Mouse (Mus musculus): ENCODE results near the gene Ptprm. TPM values are rescaled to one million over a fixed set of nuclear protein-coding genes. Genes with fewer than 3 reads are reported as not detected.

Gene Ptprm
- polyA plus RNA-seq, 1 experiment from 2014 or later = 35.9 TPM

DNA sequence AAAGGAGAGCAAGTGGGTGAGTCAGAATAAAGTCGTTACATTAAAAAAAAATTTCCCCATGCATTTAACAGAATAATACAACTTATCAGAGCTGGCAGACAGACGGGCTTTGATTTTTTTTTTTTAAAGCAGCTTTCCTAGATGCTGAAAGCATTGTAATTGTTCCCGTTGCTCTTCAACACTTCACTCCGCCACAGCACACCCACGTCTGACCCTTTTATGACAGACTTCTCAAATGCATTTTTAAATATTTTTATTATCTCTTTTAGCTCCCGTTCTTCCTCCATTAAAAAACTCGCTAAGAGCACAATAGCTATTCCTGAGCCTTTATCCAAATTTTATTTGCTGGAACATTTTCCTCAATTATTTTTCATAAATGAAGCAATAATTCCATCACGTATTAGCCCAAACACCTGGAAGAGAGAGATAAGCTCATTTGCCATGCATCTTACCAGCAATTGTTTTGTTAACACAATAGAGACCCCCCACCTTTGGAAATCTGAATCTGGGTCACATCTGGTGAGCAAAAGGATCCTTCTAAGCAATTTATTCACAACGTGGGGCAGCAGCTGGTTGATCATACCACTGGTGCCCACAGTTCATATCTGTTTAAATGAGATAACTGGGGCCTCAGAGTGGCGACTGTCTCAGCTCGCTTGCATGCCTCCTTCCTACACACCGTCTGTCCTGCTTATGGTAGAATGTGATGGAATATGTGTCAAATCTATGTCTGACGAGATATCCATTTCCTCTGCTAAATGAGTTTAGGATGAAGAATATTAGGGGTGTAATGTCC lies 463.0 kb downstream of the Ptprm start:
- H3K9me3 ChIP-seq (ENCODE audit: low read length) = no peaks in the 10 kb centered on the region
- no peak for ATAC-seq
- TF ChIP-seq EP300 (IDR thresholded peaks at IDR 0.05) = no peak
- no peak for TF ChIP-seq CTCF (IDR thresholded peaks at IDR 0.05)
- no peaks in the 10 kb centered on the region for H3K27me3 ChIP-seq (replicated peaks; ENCODE audit: insufficient read depth, low read length)
- no peaks in the 10 kb centered on the region for H3K36me3 ChIP-seq (ENCODE audit: insufficient read depth, low read length)
- 61% methylated on average over 13 of the region's 13 CpGs for WGBS
- H3K27ac ChIP-seq (ENCODE audit: low read length) = no peak overlapping the region
- no peak for DNase-seq (ENCODE audit: low spot score)
- H3K4me1 ChIP-seq (ENCODE audit: insufficient read depth, low read depth, low read length) = no peaks in the 10 kb centered on the region
- H3K4me3 ChIP-seq (ENCODE audit: low read depth, low read length) = no peak overlapping the region
- H3K9ac ChIP-seq (replicated peaks; ENCODE audit: low read depth) = no peak overlapping the region
- no peak overlapping the region for H3K4me2 ChIP-seq (replicated peaks; ENCODE audit: low read depth, low read length)

DNA sequence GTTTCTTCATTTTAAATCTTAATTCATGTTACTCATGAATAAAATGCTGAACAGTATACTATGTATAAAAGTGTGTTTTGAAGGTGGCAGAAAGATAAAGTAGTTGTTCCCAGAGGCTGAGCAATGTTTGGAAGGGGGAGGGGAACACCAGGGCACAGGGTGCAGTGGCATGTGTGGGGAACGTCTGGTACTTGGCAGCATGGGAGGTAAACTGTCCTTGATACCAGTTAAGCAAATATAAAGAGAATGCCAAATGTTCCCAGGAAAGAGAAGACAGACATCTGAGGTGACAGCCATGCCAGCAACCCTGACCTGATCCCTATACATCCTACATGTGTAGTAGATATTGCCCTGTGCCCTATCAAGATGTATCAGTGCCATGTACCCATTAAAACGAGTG lies 472.0 kb downstream of the Ptprm start:
- no peaks in the 10 kb centered on the region for H3K9me3 ChIP-seq (ENCODE audit: low read length)
- no peaks in the 10 kb centered on the region for H3K36me3 ChIP-seq (ENCODE audit: insufficient read depth, low read length)
- 47% methylated on average over 2 of the region's 2 CpGs for WGBS
- DNase-seq (ENCODE audit: low spot score) (no peak), ATAC-seq (no peak)
- H3K4me1 ChIP-seq (ENCODE audit: insufficient read depth, low read depth, low read length) = no peaks in the 10 kb centered on the region
- TF ChIP-seq CTCF (IDR thresholded peaks at IDR 0.05) (no peak), EP300 (IDR thresholded peaks at IDR 0.05) (no peak)
- H3K4me3 ChIP-seq (ENCODE audit: low read depth, low read length) = no peak overlapping the region
- no peak overlapping the region for H3K4me2 ChIP-seq (replicated peaks; ENCODE audit: low read depth, low read length)
- no peak overlapping the region for H3K27ac ChIP-seq (ENCODE audit: low read length)
- no peak overlapping the region for H3K9ac ChIP-seq (replicated peaks; ENCODE audit: low read depth)
- H3K27me3 ChIP-seq (replicated peaks; ENCODE audit: insufficient read depth, low read length) = no peaks in the 10 kb centered on the region

DNA sequence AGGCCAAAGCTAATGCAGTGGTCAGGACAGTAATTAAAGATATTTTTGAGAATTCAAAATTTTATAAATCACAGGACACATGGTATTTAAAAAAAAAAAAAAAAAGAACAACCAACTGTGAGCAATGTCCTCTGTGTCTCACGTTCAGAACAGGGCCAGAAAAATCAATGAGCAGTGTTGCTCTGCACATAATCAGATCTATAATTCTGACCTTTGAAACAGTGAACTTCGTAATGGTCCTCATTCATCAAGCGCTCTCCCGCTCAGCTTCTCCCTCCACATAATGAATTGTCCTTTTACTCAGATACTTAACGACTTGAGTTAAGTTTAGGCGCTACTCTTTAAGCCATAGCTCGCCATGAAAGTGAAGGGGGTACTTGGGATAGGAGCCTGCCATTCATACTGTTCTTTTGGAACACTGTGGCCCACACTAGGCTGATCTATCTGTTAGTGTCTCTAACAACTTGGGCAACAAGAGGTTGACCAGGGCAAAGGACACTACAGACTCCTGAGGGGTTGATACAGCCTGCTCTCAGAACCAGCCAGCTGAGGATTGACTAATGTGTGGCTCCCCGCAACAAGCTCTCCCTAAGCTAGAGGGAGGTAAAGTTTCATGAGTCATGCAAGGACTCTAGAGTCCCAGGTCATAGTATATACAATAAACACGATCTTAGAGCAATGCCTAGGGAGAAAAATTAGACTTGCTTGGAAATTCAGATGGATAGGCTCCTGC lies 473.1 kb downstream of the Ptprm start:
- H3K9ac ChIP-seq (replicated peaks; ENCODE audit: low read depth) = no peak overlapping the region
- no peak overlapping the region for H3K4me2 ChIP-seq (replicated peaks; ENCODE audit: low read depth, low read length)
- DNase-seq (ENCODE audit: low spot score) (no peak), ATAC-seq (no peak)
- no peaks in the 10 kb centered on the region for H3K27me3 ChIP-seq (replicated peaks; ENCODE audit: insufficient read depth, low read length)
- H3K4me3 ChIP-seq (ENCODE audit: low read depth, low read length) = no peak overlapping the region
- no peak overlapping the region for H3K27ac ChIP-seq (ENCODE audit: low read length)
- no peaks in the 10 kb centered on the region for H3K9me3 ChIP-seq (ENCODE audit: low read length)
- WGBS = 89% methylated on average over 9 of the region's 9 CpGs
- TF ChIP-seq CTCF (IDR thresholded peaks at IDR 0.05) (no peak), EP300 (IDR thresholded peaks at IDR 0.05) (no peak)
- no peaks in the 10 kb centered on the region for H3K4me1 ChIP-seq (ENCODE audit: insufficient read depth, low read depth, low read length)
- H3K36me3 ChIP-seq (ENCODE audit: insufficient read depth, low read length) = no peaks in the 10 kb centered on the region

DNA sequence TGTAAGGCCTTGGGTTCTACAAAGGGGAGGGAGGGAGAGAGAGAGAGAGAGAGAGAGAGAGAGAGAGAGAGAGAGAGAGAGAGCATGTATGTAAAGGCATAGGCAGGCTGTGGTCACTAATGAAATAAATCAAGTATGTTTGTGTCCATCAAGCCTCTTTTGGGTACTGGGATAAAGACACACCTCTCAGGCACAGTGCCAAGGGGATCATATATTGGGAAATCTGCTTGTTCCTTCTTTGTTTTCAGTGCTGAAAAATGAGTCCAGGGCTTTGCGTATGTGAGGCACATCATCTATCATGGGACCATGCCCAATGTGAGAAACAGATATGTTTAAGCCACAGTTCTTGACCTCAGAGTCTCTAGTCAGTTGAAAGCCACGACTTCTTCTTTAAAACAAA lies 475.1 kb downstream of the Ptprm start:
- no peak for TF ChIP-seq CTCF (IDR thresholded peaks at IDR 0.05)
- TF ChIP-seq EP300 (IDR thresholded peaks at IDR 0.05) = no peak

GRCm38 (mm10) chr17:66877582-66877981 lies 476.7 kb downstream of the Ptprm start:
- H3K9me3 ChIP-seq (ENCODE audit: low read length) = no peaks in the 10 kb centered on the region
- H3K4me3 ChIP-seq (ENCODE audit: low read depth, low read length) = no peak overlapping the region
- ATAC-seq = no peak
- H3K4me1 ChIP-seq (ENCODE audit: insufficient read depth, low read depth, low read length) = no peaks in the 10 kb centered on the region
- WGBS = 46% methylated on average over 6 of the region's 6 CpGs
- no peak overlapping the region for H3K9ac ChIP-seq (replicated peaks; ENCODE audit: low read depth)
- peak; percentile 20 for DNase-seq (ENCODE audit: low spot score)
- H3K27me3 ChIP-seq (replicated peaks; ENCODE audit: insufficient read depth, low read length) = no peaks in the 10 kb centered on the region
- no peaks in the 10 kb centered on the region for H3K36me3 ChIP-seq (ENCODE audit: insufficient read depth, low read length)
- no peak overlapping the region for H3K4me2 ChIP-seq (replicated peaks; ENCODE audit: low read depth, low read length)
- TF ChIP-seq CTCF (IDR thresholded peaks at IDR 0.05) (no peak), EP300 (IDR thresholded peaks at IDR 0.05) (no peak)
- H3K27ac ChIP-seq (ENCODE audit: low read length) = no peak overlapping the region

More for the DNA sequence above, 475.1 kb downstream of the Ptprm start:
- ATAC-seq (no peak), DNase-seq (ENCODE audit: low spot score) (no peak)
- no peaks in the 10 kb centered on the region for H3K4me1 ChIP-seq (ENCODE audit: insufficient read depth, low read depth, low read length)
- no peaks in the 10 kb centered on the region for H3K27me3 ChIP-seq (replicated peaks; ENCODE audit: insufficient read depth, low read length)
- no peak overlapping the region for H3K4me2 ChIP-seq (replicated peaks; ENCODE audit: low read depth, low read length)
- H3K9me3 ChIP-seq (ENCODE audit: low read length) = no peaks in the 10 kb centered on the region
- H3K27ac ChIP-seq (ENCODE audit: low read length) = no peak overlapping the region
- no peaks in the 10 kb centered on the region for H3K36me3 ChIP-seq (ENCODE audit: insufficient read depth, low read length)
- no peak overlapping the region for H3K9ac ChIP-seq (replicated peaks; ENCODE audit: low read depth)
- 64% methylated on average over 2 of the region's 2 CpGs for WGBS
- H3K4me3 ChIP-seq (ENCODE audit: low read depth, low read length) = no peak overlapping the region

GRCm38 (mm10) chr17:66874810-66875209 lies 479.4 kb downstream of the Ptprm start:
- Histone ChIP-seq H3K4me3 (ENCODE audit: low read depth, low read length) (no peak overlapping the region), H3K9me3 (ENCODE audit: low read length) (no peaks in the 10 kb centered on the region), H3K36me3 (ENCODE audit: insufficient read depth, low read length) (no peaks in the 10 kb centered on the region; the same call in 1 of the 2 replicates), H3K27me3 (replicated peaks; ENCODE audit: insufficient read depth, low read length) (no peaks in the 10 kb centered on the region), H3K4me1 (ENCODE audit: insufficient read depth, low read depth, low read length) (no peaks in the 10 kb centered on the region), H3K9ac (replicated peaks; ENCODE audit: low read depth) (no peak overlapping the region), H3K4me2 (replicated peaks; ENCODE audit: low read depth, low read length) (no peak overlapping the region), H3K27ac (ENCODE audit: low read length) (no peak overlapping the region)
- DNase-seq (ENCODE audit: low spot score) (no peak), ATAC-seq (no peak)
- TF ChIP-seq CTCF (IDR thresholded peaks at IDR 0.05) (no peak), EP300 (IDR thresholded peaks at IDR 0.05) (no peak)
- 79% methylated on average over 11 of the region's 11 CpGs for WGBS
